Mouse (Mus musculus) activated CD4-positive, CD25-positive, alpha-beta regulatory T cell, adult 4 months (primary cell): ENCODE data around the gene Il12a. TPM values are rescaled to one million over a fixed set of nuclear protein-coding genes. Genes with fewer than 3 reads are reported as not detected.
A peak's percentile ranks its signal among the peaks of the same experiment; 100 is the strongest.

Source experiments
- ATAC-seq: one replicate; pipeline ENCODE4 v1.8.0; 2017
- polyA plus RNA-seq, 2 experiments: library from polyadenylated mRNA; unstranded; fragments of 100-300 nt; shearing (Covaris generic); gene quantifications; one replicate each; pipeline ENCODE4 v1.2.1; 2017

Gene Il12a
- polyA plus RNA-seq, 2 experiments from 2014 or later: not detected

- ATAC-seq: no peak
Measured at GRCm38 (mm10) chr3:68686852-68687560, 3.4 kb upstream of the Il12a start.

DNA sequence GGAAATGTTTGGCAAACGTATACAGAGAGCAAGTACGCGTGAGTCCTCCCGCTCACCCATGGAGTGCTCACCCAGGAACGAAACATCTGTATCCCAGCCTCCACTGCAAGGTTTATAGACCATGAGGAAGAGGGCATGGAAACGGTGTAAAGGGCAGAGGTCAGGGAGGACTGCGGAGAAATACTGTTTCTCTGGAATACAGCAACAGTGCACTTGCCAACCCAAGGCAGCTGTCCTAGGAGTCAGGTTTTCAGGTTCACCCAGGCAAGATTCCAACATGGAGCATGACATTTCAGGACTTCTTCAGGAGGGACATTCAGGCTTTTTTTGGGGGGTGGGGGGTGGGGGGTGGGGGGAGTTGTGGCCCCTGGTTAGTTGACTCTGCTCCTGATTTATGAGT is 1.1 kb upstream of the Il12a start:
- no peak for ATAC-seq

GRCm38 (mm10) chr3:68691100-68691778 is 795 bp downstream of the Il12a start:
- ATAC-seq: peak; percentile 61

GRCm38 (mm10) chr3:68691938-68692599 is 1.6 kb downstream of the Il12a start:
- no peak for ATAC-seq

GRCm38 (mm10) chr3:68692600-68693225 is 2.3 kb downstream of the Il12a start:
- ATAC-seq: no peak

DNA sequence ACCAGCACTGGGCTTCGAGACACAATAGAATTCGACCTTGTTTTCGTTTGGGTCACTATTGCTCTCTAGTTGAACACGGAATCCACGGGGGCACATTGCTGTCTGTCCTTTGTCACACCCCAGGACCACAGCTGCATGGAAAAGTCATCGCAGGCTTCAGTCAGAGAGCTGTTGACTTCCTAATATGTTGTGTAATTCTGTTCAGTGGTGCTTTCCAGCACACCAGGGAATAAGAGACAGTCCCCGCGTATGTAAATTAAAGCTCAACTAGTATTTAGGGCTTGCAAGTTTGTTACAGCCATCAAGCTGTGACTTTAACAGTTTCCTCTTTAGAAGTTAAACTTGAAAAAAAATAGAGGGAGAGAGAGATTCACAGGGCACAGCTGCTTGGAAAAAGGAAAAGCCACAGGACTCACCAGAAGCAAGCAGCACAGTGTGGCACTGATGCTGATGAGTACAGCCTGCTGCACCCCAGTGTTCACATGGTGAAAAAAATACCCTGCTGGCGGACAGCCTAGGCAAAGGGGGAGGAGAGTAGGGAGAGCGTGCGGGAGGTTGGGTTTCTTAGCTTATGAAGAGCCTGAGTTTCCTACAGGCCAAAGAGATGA is 3.1 kb downstream of the Il12a start:
- ATAC-seq: no peak

- ATAC-seq: no peak
Measured at GRCm38 (mm10) chr3:68695321-68695720, 4.9 kb downstream of the Il12a start.

DNA sequence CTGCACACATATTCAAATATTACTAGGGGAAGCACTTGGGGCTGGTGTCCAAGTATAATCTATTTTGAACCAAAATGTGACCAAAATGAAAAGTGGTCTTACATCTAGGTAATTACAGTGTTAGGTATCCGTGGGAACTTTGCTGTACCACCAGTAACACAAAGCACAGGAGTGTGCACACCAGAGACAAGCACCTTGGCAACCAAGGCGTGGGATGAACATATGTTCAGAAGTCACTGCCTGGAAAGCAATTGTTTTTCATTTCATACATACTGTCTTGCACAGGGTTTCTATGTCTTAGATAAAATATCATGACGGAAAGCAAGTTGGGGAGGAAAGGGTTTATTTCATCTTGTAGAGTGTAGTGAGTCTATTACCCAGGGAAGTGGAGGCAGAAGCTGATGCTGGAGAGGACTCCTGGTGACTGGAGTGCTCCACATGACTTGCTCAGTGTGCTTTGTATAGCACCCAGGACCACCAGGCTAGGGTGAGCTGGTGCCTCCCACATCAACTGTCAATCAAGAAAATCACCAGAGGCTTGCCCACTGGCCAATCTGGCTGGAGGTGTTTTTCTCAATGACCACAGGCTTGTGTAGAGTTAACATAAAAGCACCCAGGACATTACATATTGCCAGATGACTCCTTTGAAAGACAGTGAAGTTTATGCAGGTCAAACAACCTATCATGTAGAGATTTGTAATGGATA is 6.2 kb downstream of the Il12a start:
- ATAC-seq: no peak

- no peak for ATAC-seq
Measured at GRCm38 (mm10) chr3:68698601-68699000, 8.2 kb downstream of the Il12a start.

- ATAC-seq: no peak
Measured at GRCm38 (mm10) chr3:68700091-68700490, 9.6 kb downstream of the Il12a start.

GRCm38 (mm10) chr3:68706307-68706706 is 15.9 kb downstream of the Il12a start:
- no peak for ATAC-seq

DNA sequence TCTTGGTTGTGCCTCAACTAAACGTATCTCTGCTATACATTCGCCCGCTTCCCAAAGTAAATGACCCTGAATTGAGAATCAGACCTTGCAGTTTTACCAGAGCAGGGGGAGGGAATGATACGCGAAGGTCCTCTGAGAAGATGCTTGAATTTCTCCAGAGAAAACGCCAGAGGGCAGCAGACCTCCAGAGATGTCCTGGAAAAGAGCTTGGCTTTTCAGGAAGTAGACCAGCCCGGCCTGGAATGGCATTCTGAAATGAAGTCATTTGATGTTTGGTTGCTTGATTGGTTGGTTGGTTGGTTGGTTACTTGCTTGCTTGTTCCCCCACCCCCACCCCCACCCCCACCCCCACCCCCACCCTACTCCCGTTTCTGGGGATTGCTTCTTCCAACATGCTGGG is 17.8 kb downstream of the Il12a start:
- ATAC-seq: no peak

DNA sequence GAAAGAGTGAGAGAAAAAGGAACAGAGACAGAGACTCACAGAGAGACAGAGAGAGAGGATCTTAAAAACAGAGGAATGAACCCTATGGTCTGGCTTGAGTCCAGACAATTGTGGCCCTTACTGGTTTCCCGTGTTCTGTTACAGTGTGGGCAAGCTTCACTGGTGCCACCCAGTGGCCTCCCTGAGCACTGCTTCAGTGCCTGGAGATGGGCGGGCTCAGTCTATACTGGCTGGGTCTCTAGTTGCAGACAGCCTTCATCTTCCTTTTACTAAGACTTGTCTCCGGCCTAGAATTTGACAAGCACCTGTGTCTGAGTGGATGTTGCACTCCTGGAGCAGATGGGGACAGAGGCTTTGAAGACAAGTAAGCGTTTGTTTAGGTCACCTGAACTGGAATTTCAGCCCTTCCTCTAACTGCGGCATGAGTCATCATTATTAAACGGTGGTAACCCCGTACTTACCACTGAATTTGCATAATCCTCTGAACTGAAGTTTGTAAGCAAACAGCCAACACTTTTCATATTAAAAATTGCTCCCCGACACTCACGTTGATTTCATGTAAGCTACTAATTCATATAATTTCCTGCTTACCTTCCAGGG is 18.9 kb downstream of the Il12a start:
- ATAC-seq: peak; percentile 85

DNA sequence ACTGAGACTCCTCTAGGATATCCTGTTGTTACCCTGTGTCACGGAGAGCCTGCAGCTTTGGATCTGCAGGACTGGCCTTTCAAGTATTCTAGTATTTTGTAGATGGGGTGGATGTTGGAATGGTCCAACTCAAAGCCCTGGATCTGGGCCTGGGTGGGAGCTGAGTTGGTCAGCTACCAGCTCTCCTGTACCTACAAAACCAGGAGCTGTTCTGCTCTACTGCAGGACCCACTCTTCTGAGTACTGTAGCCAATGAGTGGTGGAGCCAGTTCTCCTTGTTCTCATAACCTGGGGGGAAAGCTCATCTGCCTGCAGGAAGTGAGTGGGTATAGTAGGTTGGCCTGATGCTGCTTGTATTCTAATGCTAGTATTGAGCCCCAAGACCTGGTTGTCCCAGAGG is 20.0 kb downstream of the Il12a start:
- no peak for ATAC-seq

DNA sequence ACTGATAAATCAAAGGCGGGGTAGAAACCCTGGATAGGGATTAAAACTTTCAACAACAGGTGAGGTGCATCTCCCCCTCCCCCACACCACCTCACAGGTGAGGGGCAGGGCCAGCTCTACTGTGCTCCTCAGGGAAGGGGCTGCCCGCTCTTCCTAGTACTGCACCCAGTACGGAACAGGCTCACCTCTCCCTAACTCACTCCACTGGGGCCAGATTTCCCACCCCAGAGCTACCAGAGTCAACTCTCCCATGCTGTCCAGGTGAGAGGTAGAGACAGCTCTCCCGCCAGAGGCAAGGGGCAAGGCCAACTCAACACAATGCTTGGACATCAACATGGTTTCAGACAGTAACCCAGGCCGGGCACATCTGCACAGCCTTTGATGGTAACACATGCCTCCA is 21.1 kb downstream of the Il12a start:
- ATAC-seq: no peak

- peak; percentile 44 for ATAC-seq
Measured at GRCm38 (mm10) chr3:68713550-68713949, 23.1 kb downstream of the Il12a start.

DNA sequence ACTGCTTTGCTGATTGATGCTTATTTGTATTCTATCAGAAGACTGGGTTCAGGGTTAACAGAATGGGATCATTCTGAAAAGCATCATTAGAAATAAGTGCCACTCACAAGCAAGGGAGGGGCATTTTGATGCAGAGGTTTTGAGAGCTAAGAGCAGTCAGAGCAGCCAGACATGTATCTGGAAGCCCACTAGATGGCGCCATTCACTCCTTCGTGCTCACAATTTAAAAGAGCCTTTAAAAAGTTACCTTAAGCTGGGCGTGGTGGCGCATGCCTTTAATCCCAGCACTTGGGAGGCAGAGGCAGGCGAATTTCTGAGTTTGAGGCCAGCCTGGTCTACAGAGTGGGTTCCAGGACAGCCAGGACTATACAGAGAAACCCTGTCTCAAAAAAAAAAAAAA is 26.9 kb downstream of the Il12a start:
- peak; percentile 75 for ATAC-seq

DNA sequence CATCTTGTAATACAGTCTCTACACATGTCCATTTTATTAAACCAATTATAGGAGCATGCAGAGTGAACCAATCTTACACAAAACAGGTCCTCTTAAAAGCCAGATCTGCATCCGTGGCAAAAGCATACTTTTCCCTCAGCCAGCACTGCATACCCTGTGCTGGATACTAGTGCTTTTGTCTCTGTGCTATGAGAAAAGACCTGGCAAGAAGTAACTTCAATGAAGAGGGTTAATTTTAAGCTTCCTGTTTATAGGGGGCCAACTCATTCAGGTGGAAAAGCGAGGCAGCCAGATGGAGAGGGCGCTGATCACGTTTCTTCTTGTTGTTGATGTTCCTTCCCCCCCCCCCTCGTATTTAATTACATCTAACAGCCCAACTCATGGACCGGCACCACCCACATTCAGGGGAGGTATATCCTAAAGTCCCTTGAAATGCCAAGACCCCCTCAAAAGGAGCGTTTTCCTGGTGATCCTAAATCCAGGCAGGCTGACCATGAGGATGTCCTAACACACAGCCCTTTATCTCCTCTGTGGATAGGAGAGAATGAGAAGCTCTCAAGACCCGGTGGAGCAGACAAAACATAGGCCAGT is 28.9 kb downstream of the Il12a start:
- no peak for ATAC-seq

- no peak for ATAC-seq
Measured at GRCm38 (mm10) chr3:68720258-68720657, 29.8 kb downstream of the Il12a start.

GRCm38 (mm10) chr3:68741955-68742354 is 51.5 kb downstream of the Il12a start:
- ATAC-seq: no peak

- no peak for ATAC-seq
Measured at GRCm38 (mm10) chr3:68742718-68743471, 52.5 kb downstream of the Il12a start.
